Mouse (Mus musculus) c-Kit-negative CD71-positive TER-119-positive erythroid progenitor cells, embryonic 14.5 days (primary cell): Measurements from ENCODE around the gene Gm49405.

ENCODE experiments used
- DNase-seq: peaks from one replicate; pipeline ENCODE4 v3.0.0-alpha.2; 2013; ENCODE audit warnings: low read depth, low spot score

Gene Gm49405

GRCm38 (mm10) chr19:4051016-4051415, 50.6 kb downstream of the Gm49405 start:
- no peak for DNase-seq

GRCm38 (mm10) chr19:4051741-4052515, 51.5 kb downstream of the Gm49405 start:
- no peak for DNase-seq

GRCm38 (mm10) chr19:4052516-4053030, 52.1 kb downstream of the Gm49405 start:
- no peak for DNase-seq

GRCm38 (mm10) chr19:4054613-4055012, 54.2 kb downstream of the Gm49405 start:
- no peak for DNase-seq
